Mouse (Mus musculus) layer of hippocampus, adult 9-11 months (tissue): Measurements from ENCODE around the gene Anxa6.

Experiments
- DNase-seq: peaks from one replicate; pipeline ENCODE4 v3.0.0; 2022

The Anxa6 gene

GRCm38 (mm10) chr11:54988754-54989349 is 44.4 kb downstream of the Anxa6 start:
- no peak for DNase-seq

- no peak for DNase-seq
Measured at GRCm38 (mm10) chr11:54987974-54988373, 45.3 kb downstream of the Anxa6 start.

- DNase-seq = no peak
Measured at GRCm38 (mm10) chr11:54985086-54985485, 48.2 kb downstream of the Anxa6 start.

GRCm38 (mm10) chr11:54984581-54984980 is 48.7 kb downstream of the Anxa6 start:
- DNase-seq = no peak

GRCm38 (mm10) chr11:54984085-54984484 is 49.2 kb downstream of the Anxa6 start:
- DNase-seq = peak; percentile 46

GRCm38 (mm10) chr11:54982520-54982919 is 50.7 kb downstream of the Anxa6 start:
- DNase-seq = no peak

- DNase-seq = no peak
Measured at GRCm38 (mm10) chr11:54981630-54982029, 51.6 kb downstream of the Anxa6 start.

- DNase-seq = no peak
Measured at GRCm38 (mm10) chr11:54977385-54977937, 55.8 kb downstream of the Anxa6 start.

GRCm38 (mm10) chr11:54976351-54976750 is 56.9 kb downstream of the Anxa6 start:
- no peak for DNase-seq

- no peak for DNase-seq
Measured at GRCm38 (mm10) chr11:54975756-54976155, 57.5 kb downstream of the Anxa6 start.

- no peak for DNase-seq
Measured at GRCm38 (mm10) chr11:54975340-54975739, 57.9 kb downstream of the Anxa6 start.

- DNase-seq = no peak
Measured at GRCm38 (mm10) chr11:54974639-54975038, 58.6 kb downstream of the Anxa6 start.

GRCm38 (mm10) chr11:54973481-54974212 is 59.6 kb downstream of the Anxa6 start:
- DNase-seq = peak; percentile 24

- DNase-seq = no peak
Measured at GRCm38 (mm10) chr11:54972789-54973188, 60.5 kb downstream of the Anxa6 start.

GRCm38 (mm10) chr11:54972049-54972723 is 61.1 kb downstream of the Anxa6 start:
- DNase-seq = no peak

- no peak for DNase-seq
Measured at GRCm38 (mm10) chr11:54971365-54972048, 61.7 kb downstream of the Anxa6 start.

- no peak for DNase-seq
Measured at GRCm38 (mm10) chr11:54965234-54965633, 68.0 kb downstream of the Anxa6 start.

- DNase-seq = no peak
Measured at GRCm38 (mm10) chr11:54962810-54963209, 70.4 kb downstream of the Anxa6 start, which contains the start of gene Tnip1. TSS of gene Tnip1 (minus strand) at chr11:54962917.

- DNase-seq = no peak
Measured at GRCm38 (mm10) chr11:54961921-54962320, 71.3 kb downstream of the Anxa6 start.

GRCm38 (mm10) chr11:54961164-54961850 is 71.9 kb downstream of the Anxa6 start:
- no peak for DNase-seq

- DNase-seq = no peak
Measured at GRCm38 (mm10) chr11:54960251-54960650, 73.0 kb downstream of the Anxa6 start.

GRCm38 (mm10) chr11:54958571-54959073 is 74.6 kb downstream of the Anxa6 start:
- no peak for DNase-seq
